Mouse (Mus musculus) lung, adult 2 months (tissue): ENCODE results near the gene Nhsl1. TPM values are rescaled to one million over a fixed set of nuclear protein-coding genes. Genes with fewer than 3 reads are reported as not detected.

Experiments used
- DNase-seq: peaks from one replicate; pipeline ENCODE4 v3.0.0; 2022
- H3K4me1 ChIP-seq: fragments of 200-500 bp; 2 replicates; pipeline ENCODE4 v1.6.1; 2011; ENCODE audit warnings: low read length; ENCODE audit not compliant: control insufficient read depth, insufficient read depth
- H3K4me3 ChIP-seq: fragments of 200-500 bp; replicated peaks from 2 replicates; pipeline ENCODE3; 2011; ENCODE audit warnings: low read depth, mild to moderate bottlenecking, control low read depth, low read length; ENCODE audit errors: extremely low read depth
- CTCF ChIP-seq: fragments of 200-500 bp; IDR thresholded peaks from 2 replicates; pipeline ENCODE4 v1.5.1; 2011; ENCODE audit warnings: mild to moderate bottlenecking, low read length, control low read depth; ENCODE audit not compliant: insufficient read depth
- POLR2A ChIP-seq: fragments of 200-500 bp; IDR thresholded peaks from 2 replicates; pipeline ENCODE4 v1.6.1; 2011; ENCODE audit warnings: low read depth, mild to moderate bottlenecking, control low read depth, low read length, borderline replicate concordance; ENCODE audit errors: extremely low read depth
- WGBS: fragments of 180-500 bp; shearing (Covaris S2); methylation state at CpG from one replicate; pipeline ENCODE4 v1.1.7; 2018; 5-methylcytosine and 5-hydroxymethylcytosine counted together
- polyA plus RNA-seq: library from polyadenylated mRNA; depleted of rRNA; stranded (reverse); fragments of >200 nt; gene quantifications from 2 replicates; pipeline ENCODE4 v1.2.3, GENCODE M21; 2012

The Nhsl1 gene
- polyA plus RNA-seq, 1 experiment: 9.0 TPM

- no peak for DNase-seq
- no peak overlapping the region for H3K4me3 ChIP-seq
- 33% methylated on average over 5 of the region's 5 CpGs for WGBS
- H3K4me1 ChIP-seq: no peaks in the 10 kb centered on the region; the same call in 1 of the 2 replicates
- TF ChIP-seq POLR2A (no peak), CTCF (peak; percentile 47)
Observed at GRCm38 (mm10) chr10:18391608-18392007, 72.8 kb downstream of the Nhsl1 start.

- WGBS: 75% methylated on average over 6 of the region's 6 CpGs
- no peak for DNase-seq
- Histone ChIP-seq H3K4me3 (no peak overlapping the region), H3K4me1 (no peaks in the 10 kb centered on the region)
- TF ChIP-seq POLR2A (no peak), CTCF (no peak)
Observed at GRCm38 (mm10) chr10:18392268-18392667, 73.5 kb downstream of the Nhsl1 start.

- TF ChIP-seq CTCF (peak; percentile 22; the same call in 1 of the 2 replicates), POLR2A (no peak)
- H3K4me3 ChIP-seq: no peak overlapping the region
- 53% methylated on average over 3 of the region's 3 CpGs for WGBS
Observed at GRCm38 (mm10) chr10:18393740-18394139, 75.0 kb downstream of the Nhsl1 start.

GRCm38 (mm10) chr10:18394270-18394669 lies 75.5 kb downstream of the Nhsl1 start:
- TF ChIP-seq POLR2A: no peak
- no peak for TF ChIP-seq CTCF
- H3K4me1 ChIP-seq: no peaks in the 10 kb centered on the region
- no peak for DNase-seq
- WGBS: 78% methylated on average over 7 of the region's 7 CpGs
- no peak overlapping the region for H3K4me3 ChIP-seq

More at GRCm38 (mm10) chr10:18393740-18394139, 75.0 kb downstream of the Nhsl1 start:
- H3K4me1 ChIP-seq: no peaks in the 10 kb centered on the region
- no peak for DNase-seq

- no peaks in the 10 kb centered on the region for H3K4me1 ChIP-seq
- 50% methylated on average over 7 of the region's 7 CpGs for WGBS
- DNase-seq: no peak
- no peak overlapping the region for H3K4me3 ChIP-seq
- no peak for TF ChIP-seq POLR2A
- TF ChIP-seq CTCF: no peak
Observed at GRCm38 (mm10) chr10:18400089-18400644, 81.4 kb downstream of the Nhsl1 start.

GRCm38 (mm10) chr10:18400998-18401397 lies 82.2 kb downstream of the Nhsl1 start:
- H3K4me1 ChIP-seq: no peaks in the 10 kb centered on the region
- no peak for TF ChIP-seq CTCF
- TF ChIP-seq POLR2A: no peak
- H3K4me3 ChIP-seq: no peak overlapping the region
- 76% methylated on average over 8 of the region's 8 CpGs for WGBS
- DNase-seq: no peak

GRCm38 (mm10) chr10:18403992-18404391 lies 85.2 kb downstream of the Nhsl1 start:
- WGBS: 69% methylated on average over 2 of the region's 2 CpGs
- no peak for DNase-seq
- no peak overlapping the region for H3K4me3 ChIP-seq
- TF ChIP-seq POLR2A (no peak), CTCF (no peak)
- peaks cover 7% of the 10 kb centered on the region for H3K4me1 ChIP-seq

GRCm38 (mm10) chr10:18404679-18405078 lies 85.9 kb downstream of the Nhsl1 start:
- TF ChIP-seq POLR2A: no peak
- no peak for TF ChIP-seq CTCF
- peaks cover 7% of the 10 kb centered on the region for H3K4me1 ChIP-seq
- 76% methylated on average over 5 of the region's 5 CpGs for WGBS
- no peak for DNase-seq
- H3K4me3 ChIP-seq: no peak overlapping the region

GRCm38 (mm10) chr10:18407062-18407830 lies 88.5 kb downstream of the Nhsl1 start:
- peak overlapping the region; percentile 49 for H3K4me3 ChIP-seq
- TF ChIP-seq CTCF (no peak), POLR2A (peak; percentile 46; the same call in 1 of the 2 replicates)
- DNase-seq: peak; percentile 69
- peaks cover 7% of the 10 kb centered on the region for H3K4me1 ChIP-seq
- WGBS: 1% methylated on average over 21 of the region's 21 CpGs

GRCm38 (mm10) chr10:18408128-18408527 lies 89.3 kb downstream of the Nhsl1 start:
- peaks cover 7% of the 10 kb centered on the region for H3K4me1 ChIP-seq
- DNase-seq: no peak
- 21% methylated on average over 11 of the region's 11 CpGs for WGBS
- TF ChIP-seq CTCF (no peak), POLR2A (no peak)
- H3K4me3 ChIP-seq: no peak overlapping the region
